Mouse (Mus musculus) kidney, embryonic 14.5 days (tissue): ENCODE data around the gene Gja5. TPM values are rescaled to one million over a fixed set of nuclear protein-coding genes. Genes with fewer than 3 reads are reported as not detected.

Source experiments
- ATAC-seq: fragments of 200-750 bp; cut with Nextera tagmentation; 2 replicates; pipeline ENCODE4 v1.8.0; 2017; ENCODE audit warnings: moderate number of reproducible peaks, mild to moderate bottlenecking, moderate TSS enrichment, moderate library complexity; ENCODE audit not compliant: low FRiP score, low TSS enrichment
- H3K27ac ChIP-seq: fragments of 300-500 bp; sonication (generic); 2 replicates; pipeline ENCODE4 v1.5.1; 2014; ENCODE audit warnings: low read depth, mild to moderate bottlenecking, low read length, moderate library complexity, mixed read lengths
- H3K27me3 ChIP-seq: fragments of 300-500 bp; sonication (generic); 2 replicates; pipeline ENCODE4 v1.6.1; 2014; ENCODE audit warnings: mild to moderate bottlenecking, low read length; ENCODE audit not compliant: control insufficient read depth, insufficient read depth
- H3K36me3 ChIP-seq: fragments of 300-500 bp; sonication (generic); 2 replicates; pipeline ENCODE4 v1.6.1; 2014; ENCODE audit warnings: low read length, mixed read lengths; ENCODE audit not compliant: control insufficient read depth, insufficient read depth
- H3K4me1 ChIP-seq: fragments of 300-500 bp; sonication (generic); 2 replicates; pipeline ENCODE4 v1.6.1; 2014; ENCODE audit warnings: low read length, mixed read lengths; ENCODE audit not compliant: control insufficient read depth, insufficient read depth
- H3K4me2 ChIP-seq: fragments of 300-500 bp; sonication (generic); replicated peaks from 2 replicates; pipeline ENCODE4 v1.6.1; 2014; ENCODE audit warnings: low read depth, mild to moderate bottlenecking, low read length
- H3K4me3 ChIP-seq: fragments of 300-500 bp; sonication (generic); 2 replicates; pipeline ENCODE4 v1.5.1; 2014; ENCODE audit warnings: mild to moderate bottlenecking, low read length
- H3K9ac ChIP-seq: fragments of 300-500 bp; sonication (generic); 2 replicates; pipeline ENCODE4 v1.6.1; 2014; ENCODE audit warnings: low read depth, mild to moderate bottlenecking, low read length, moderate library complexity
- H3K9me3 ChIP-seq: fragments of 300-500 bp; sonication (generic); 2 replicates; pipeline ENCODE4 v1.6.1; 2016; ENCODE audit warnings: low read length; ENCODE audit not compliant: control insufficient read depth
- WGBS: fragments of 180-500 bp; shearing (Covaris S2); extraction: QIAGEN DNeasy Blood & Tissue Kit; methylation state at CpG from one replicate; pipeline ENCODE4 v1.1.7; 2014; 5-methylcytosine and 5-hydroxymethylcytosine counted together
- polyA plus RNA-seq: library from polyadenylated mRNA; unstranded; fragments of >200 nt; fragmentation: Nextera tagmentation; extraction: Ambion mirVana; gene quantifications from 2 replicates; pipeline ENCODE4 v1.2.1, GENCODE M21; 2014

The Gja5 gene
- polyA plus RNA-seq, 1 experiment from 2014 or later = 5.6 TPM

DNA sequence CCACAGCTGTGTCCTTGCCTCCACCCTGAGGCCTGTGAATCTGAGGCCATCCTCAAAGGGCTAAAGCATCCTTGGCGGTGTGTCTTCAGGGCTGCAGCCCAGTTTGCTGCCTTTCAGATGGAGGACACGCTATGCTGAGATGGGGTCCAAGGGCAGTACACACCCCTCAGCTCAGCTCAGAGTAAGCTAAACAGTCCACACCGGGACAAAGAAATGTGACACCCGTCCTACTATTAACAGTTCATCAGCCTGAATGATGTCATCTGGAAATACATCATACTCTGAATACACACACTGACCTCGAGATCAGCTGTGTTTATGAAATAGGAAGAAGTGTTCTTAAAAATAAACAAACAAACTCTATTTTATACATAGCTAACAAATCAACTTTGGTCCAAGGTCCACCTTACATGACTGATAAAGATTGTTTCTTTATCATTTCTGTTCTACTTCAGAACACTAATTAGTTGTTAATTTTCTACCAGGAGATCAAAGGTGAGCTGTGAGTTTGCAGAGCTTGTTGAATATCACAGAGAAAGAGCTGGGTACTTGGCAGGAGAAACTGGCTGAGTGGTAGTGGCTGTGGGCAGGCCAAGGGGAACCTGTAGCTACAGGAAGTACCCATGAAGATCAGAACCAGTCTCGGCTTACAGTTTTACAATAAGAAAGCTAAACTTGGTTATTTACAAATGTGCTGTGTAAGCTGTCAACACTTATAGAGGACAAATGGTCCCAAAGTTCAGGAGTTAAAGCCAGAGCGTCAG lies 29.5 kb upstream of the Gja5 start:
- Histone ChIP-seq H3K27ac (no peak overlapping the region), H3K9me3 (no peaks in the 10 kb centered on the region), H3K4me3 (no peak overlapping the region), H3K36me3 (peaks cover 54% of the 10 kb centered on the region), H3K4me1 (no peaks in the 10 kb centered on the region), H3K27me3 (no peaks in the 10 kb centered on the region), H3K9ac (no peak overlapping the region), H3K4me2 (no peak overlapping the region)
- 64% methylated on average over 7 of the region's 7 CpGs for WGBS
- ATAC-seq = no peak

DNA sequence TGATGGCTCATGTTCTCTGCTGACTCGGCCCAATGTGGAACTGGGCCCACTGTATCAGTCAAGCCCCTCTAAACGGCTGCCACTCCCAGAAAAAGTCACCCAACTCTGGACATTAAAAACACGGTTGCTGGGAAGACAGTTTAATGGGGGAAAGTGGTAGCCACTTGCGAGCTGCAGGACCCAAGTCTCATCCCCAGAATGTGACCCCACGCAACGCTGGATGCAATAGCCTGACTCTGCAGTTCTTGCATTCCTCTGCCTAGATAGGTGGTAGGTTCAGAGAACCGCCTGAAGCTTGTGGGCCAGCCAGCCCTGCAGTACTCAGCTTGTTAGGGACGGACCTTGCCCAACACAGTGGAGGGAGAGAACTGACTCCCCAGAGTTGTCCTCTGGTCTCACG lies 25.0 kb upstream of the Gja5 start:
- Histone ChIP-seq H3K9me3 (no peaks in the 10 kb centered on the region), H3K27ac (no peak overlapping the region), H3K4me3 (no peak overlapping the region), H3K27me3 (no peaks in the 10 kb centered on the region), H3K9ac (no peak overlapping the region), H3K4me2 (no peak overlapping the region), H3K4me1 (no peaks in the 10 kb centered on the region), H3K36me3 (peaks cover 42% of the 10 kb centered on the region)
- no peak for ATAC-seq
- 89% methylated on average over 9 of the region's 9 CpGs for WGBS

DNA sequence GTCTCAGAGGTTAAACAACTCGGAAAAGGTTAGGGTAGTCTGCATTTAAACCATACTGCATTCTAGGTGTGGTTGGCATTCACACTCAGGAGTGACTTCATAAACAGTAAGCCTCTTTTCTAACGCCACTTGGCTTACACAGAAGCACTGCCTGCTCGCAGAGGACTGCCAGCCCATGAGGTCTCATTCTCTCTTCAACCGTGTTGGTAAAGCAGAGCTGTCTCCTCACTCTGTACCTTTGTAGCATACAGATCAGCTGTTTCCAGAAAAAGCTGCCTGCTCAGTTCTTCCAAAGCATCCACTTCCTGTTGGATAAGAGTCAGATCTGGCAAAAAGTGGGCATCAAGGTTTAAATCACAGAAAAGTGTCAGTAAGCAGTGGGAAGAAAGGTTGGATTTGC lies 24.1 kb upstream of the Gja5 start:
- Histone ChIP-seq H3K27me3 (no peaks in the 10 kb centered on the region), H3K9me3 (no peaks in the 10 kb centered on the region), H3K9ac (no peak overlapping the region), H3K4me2 (no peak overlapping the region), H3K4me3 (no peak overlapping the region), H3K36me3 (peaks cover 35% of the 10 kb centered on the region), H3K27ac (no peak overlapping the region), H3K4me1 (no peaks in the 10 kb centered on the region)
- ATAC-seq = no peak
- WGBS = 91% methylated on average over 4 of the region's 4 CpGs

DNA sequence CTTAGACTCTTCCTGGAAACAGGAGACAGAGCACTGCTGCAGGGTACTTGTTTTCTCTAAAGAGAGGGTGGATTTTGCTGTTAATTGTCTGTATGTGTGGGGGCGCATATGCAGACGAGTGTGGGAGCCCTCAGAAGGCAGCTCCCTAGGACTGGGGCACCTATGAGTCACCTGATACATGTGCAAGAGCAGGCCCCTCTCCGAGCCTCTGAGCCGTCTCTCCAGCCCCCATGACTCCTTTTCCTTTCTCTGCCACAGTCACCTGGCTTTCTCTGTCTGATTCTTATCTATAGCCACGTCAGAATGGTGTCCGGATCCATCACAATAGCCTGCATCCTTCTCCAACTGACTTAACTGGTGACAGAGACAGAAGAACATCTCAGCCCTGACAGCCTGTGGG lies 22.9 kb upstream of the Gja5 start:
- no peak overlapping the region for H3K4me3 ChIP-seq
- no peaks in the 10 kb centered on the region for H3K9me3 ChIP-seq
- no peak for ATAC-seq
- H3K27ac ChIP-seq = no peak overlapping the region
- no peak overlapping the region for H3K4me2 ChIP-seq
- no peaks in the 10 kb centered on the region for H3K27me3 ChIP-seq
- peaks cover 36% of the 10 kb centered on the region for H3K36me3 ChIP-seq
- H3K9ac ChIP-seq = no peak overlapping the region
- WGBS = 69% methylated on average over 6 of the region's 6 CpGs
- no peaks in the 10 kb centered on the region for H3K4me1 ChIP-seq

DNA sequence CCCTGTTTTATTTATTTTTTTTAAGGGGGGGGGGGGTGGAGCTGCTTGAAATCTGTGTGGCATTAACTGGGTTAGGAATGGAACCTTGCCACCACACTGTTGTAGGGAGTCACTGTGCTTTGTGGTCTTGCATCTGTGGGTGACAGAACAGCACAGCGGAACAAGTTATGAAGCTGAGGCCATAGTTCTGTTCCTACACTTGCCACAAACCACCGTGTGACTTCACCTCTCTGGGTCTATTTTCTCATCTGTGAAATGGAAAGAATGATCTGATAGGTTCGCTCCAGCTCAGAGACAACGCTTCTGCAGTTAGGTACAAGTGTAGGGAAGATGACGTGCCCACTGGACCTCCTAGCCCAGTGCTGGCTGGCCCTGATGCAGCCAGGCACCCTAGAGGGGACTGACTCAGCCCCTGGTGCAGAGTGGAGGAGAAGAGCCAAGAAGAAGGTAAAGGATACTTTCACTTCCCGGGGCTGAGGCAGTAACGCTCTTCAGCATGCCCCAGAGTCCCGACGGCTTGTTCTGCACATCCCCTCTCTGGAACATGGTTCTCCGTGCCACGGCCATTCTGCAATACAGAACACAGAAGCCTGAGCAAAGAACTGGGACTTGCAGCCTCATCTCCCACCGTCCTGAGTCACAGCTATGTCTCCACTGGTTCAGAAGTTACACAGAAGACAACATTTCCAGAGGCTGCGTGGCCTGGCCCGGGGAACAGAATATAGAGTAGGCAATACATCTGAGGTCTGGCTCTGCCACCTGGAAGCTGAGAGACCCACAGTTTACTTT lies 22.2 kb upstream of the Gja5 start:
- H3K4me1 ChIP-seq = no peaks in the 10 kb centered on the region
- no peak overlapping the region for H3K9ac ChIP-seq
- peaks cover 41% of the 10 kb centered on the region for H3K36me3 ChIP-seq
- no peaks in the 10 kb centered on the region for H3K27me3 ChIP-seq
- H3K4me3 ChIP-seq = no peak overlapping the region
- no peak overlapping the region for H3K4me2 ChIP-seq
- H3K9me3 ChIP-seq = no peaks in the 10 kb centered on the region
- no peak for ATAC-seq
- no peak overlapping the region for H3K27ac ChIP-seq
- WGBS = 94% methylated on average over 14 of the region's 14 CpGs

DNA sequence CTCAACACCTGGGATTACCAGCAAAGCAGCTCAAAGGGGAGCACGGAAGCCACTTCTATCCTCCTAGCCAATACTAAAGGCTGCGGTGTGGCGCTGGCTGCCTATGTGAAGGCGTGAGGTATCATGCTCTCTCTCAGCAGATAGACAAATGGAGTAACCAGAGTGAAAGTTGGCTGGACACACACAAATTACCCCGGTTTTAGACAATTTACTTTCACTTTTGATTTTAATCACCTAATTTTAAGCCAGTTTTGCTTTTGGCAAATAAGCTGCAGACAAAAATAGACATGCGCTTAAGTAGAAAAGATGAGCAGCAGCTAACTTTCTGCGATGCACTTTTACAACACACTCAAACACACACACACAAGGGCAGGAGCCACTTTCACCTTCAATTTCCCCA lies 20.8 kb upstream of the Gja5 start:
- Histone ChIP-seq H3K36me3 (peaks cover 45% of the 10 kb centered on the region), H3K4me2 (no peak overlapping the region), H3K27ac (no peak overlapping the region), H3K4me3 (no peak overlapping the region), H3K27me3 (no peaks in the 10 kb centered on the region), H3K9me3 (no peaks in the 10 kb centered on the region), H3K9ac (no peak overlapping the region), H3K4me1 (no peaks in the 10 kb centered on the region)
- ATAC-seq = no peak
- WGBS = 93% methylated on average over 7 of the region's 7 CpGs

DNA sequence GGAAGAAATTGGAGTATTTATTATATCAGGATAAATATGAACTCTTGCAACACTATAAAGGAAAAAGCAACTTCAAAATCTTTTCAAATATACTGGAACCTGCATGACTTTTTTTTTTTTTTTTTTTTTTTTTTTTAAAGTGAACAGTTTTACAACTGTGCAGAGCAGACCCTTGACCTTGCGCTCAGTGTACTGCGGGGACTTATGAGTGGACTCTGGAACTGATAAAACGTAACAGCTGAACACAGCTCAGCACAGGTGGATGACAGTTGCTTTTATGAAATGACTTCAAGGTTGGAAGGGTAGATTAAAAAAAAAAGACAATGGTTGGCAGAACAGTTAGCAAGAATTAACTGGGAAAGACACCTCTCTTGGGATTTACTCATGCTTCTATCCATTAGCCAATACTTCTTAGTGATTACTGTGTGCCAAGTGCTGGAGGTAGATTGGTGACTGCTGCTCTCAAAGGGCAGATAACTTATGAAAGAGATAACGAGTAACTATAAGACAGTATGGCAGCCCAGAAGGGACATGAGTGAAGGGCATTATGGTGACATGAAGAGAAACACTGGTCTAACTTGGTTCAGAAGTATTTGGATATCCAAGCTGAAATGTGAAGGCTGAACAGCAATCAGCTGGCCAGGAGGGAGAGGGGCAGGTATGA lies 2.0 kb upstream of the Gja5 start:
- ATAC-seq = no peak
- no peaks in the 10 kb centered on the region for H3K9me3 ChIP-seq
- no peak overlapping the region for H3K4me2 ChIP-seq
- H3K36me3 ChIP-seq = peaks cover 4% of the 10 kb centered on the region; the same call in 1 of the 2 replicates
- 72% methylated on average over 4 of the region's 4 CpGs for WGBS
- H3K4me3 ChIP-seq = no peak overlapping the region
- H3K27ac ChIP-seq = no peak overlapping the region
- H3K9ac ChIP-seq = no peak overlapping the region
- H3K27me3 ChIP-seq = no peaks in the 10 kb centered on the region
- H3K4me1 ChIP-seq = no peaks in the 10 kb centered on the region; the same call in 1 of the 2 replicates

DNA sequence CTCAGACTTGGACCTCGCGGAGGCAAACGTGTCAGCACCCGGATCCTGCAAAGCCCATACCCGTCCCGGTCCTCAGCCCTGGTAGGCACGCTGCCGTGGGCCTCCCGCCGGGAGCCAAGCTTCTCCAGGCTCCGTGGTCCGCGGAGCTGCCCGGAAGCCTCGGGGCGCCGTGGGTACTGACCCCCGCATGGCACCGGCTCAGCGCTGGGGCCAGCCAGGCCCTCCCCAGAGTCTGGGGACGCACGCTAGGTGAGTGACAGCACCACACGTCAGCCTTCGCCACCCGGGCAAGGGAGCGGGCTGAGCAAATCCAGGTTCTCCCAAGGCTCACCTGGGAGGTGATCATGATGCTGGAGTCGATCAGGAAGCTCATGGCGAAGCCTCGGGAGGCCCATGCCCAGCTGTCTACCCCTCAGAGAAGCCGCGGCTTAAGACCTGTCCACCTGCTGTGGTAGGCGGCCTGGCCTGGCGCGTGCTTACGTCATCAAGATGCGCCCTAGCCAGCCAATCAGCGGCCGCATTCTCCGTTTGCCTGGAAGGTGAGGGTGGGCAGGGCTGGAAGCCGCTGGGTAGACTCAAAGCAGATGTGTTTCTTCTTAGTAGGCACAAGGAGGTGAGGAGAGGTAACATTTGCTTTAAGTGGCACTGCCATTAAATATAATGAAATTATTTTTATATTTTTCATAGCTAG lies 503 bp downstream of the Gja5 start, which contains the start of gene Gpr89:
Gene Gpr89, minus strand, starts transcription at position 496 of the 691 bp plus-strand sequence.
- WGBS = 1% methylated on average over 40 of the region's 40 CpGs
- H3K9me3 ChIP-seq = no peaks in the 10 kb centered on the region
- H3K4me3 ChIP-seq = peak within 1 kb of the TSS; percentile 99
- no peaks in the 10 kb centered on the region; the same call in 1 of the 2 replicates for H3K4me1 ChIP-seq
- ATAC-seq = peak; percentile 98
- peak within 1 kb of the TSS; percentile 83 for H3K9ac ChIP-seq
- H3K27me3 ChIP-seq = no peaks in the 10 kb centered on the region
- peak within 1 kb of the TSS; percentile 90 for H3K4me2 ChIP-seq
- no peak within 1 kb of the TSS for H3K27ac ChIP-seq
- H3K36me3 ChIP-seq = no peaks in the 10 kb centered on the region
